Mouse (Mus musculus) intestine, embryonic 16.5 days (tissue): ENCODE measurements around the gene Mmp9. TPM values are rescaled to one million over a fixed set of nuclear protein-coding genes. Genes with fewer than 3 reads are reported as not detected.

Source experiments
- ATAC-seq: fragments of 200-750 bp; cut with Nextera tagmentation; 2 replicates; pipeline ENCODE4 v1.8.0; 2017; ENCODE audit warnings: moderate TSS enrichment, moderate library complexity
- H3K27ac ChIP-seq: fragments of 300-500 bp; sonication (generic); 2 replicates; pipeline ENCODE4 v1.5.1; 2014; ENCODE audit warnings: mild to moderate bottlenecking, low read length
- H3K27me3 ChIP-seq: fragments of 300-500 bp; sonication (generic); replicated peaks from 2 replicates; pipeline ENCODE4 v1.6.1; 2014; ENCODE audit warnings: low read length, control low read depth, mixed read lengths; ENCODE audit not compliant: control insufficient read depth, insufficient read depth
- H3K36me3 ChIP-seq: fragments of 300-500 bp; sonication (generic); 2 replicates; pipeline ENCODE4 v1.6.1; 2014; ENCODE audit warnings: low read length, control low read depth; ENCODE audit not compliant: control insufficient read depth, insufficient read depth
- H3K4me1 ChIP-seq: fragments of 300-500 bp; sonication (generic); 2 replicates; pipeline ENCODE4 v1.6.1; 2014; ENCODE audit warnings: low read length, control low read depth, mixed read lengths; ENCODE audit not compliant: control insufficient read depth, insufficient read depth
- H3K4me2 ChIP-seq: fragments of 300-500 bp; sonication (generic); 2 replicates; pipeline ENCODE4 v1.6.1; 2014; ENCODE audit warnings: low read depth, low read length, control low read depth
- H3K4me3 ChIP-seq: fragments of 300-500 bp; sonication (generic); 2 replicates; pipeline ENCODE4 v1.5.1; 2014; ENCODE audit warnings: mild to moderate bottlenecking, low read length
- H3K9ac ChIP-seq: fragments of 300-500 bp; sonication (generic); 2 replicates; pipeline ENCODE4 v1.6.1; 2014; ENCODE audit warnings: low read depth, low read length
- H3K9me3 ChIP-seq: fragments of 300-500 bp; sonication (generic); 2 replicates; pipeline ENCODE4 v1.6.1; 2016; ENCODE audit warnings: low read length, control low read depth; ENCODE audit not compliant: control insufficient read depth
- WGBS: fragments of 180-500 bp; shearing (Covaris S2); extraction: QIAGEN DNeasy Blood & Tissue Kit; methylation state at CpG from one replicate; pipeline ENCODE4 v1.1.7; 2014; 5-methylcytosine and 5-hydroxymethylcytosine counted together
- polyA plus RNA-seq: library from polyadenylated mRNA; unstranded; fragments of >200 nt; fragmentation: Nextera tagmentation; extraction: Ambion mirVana; gene quantifications from 2 replicates; pipeline ENCODE4 v1.2.1, GENCODE M21; 2015

The Mmp9 gene
- polyA plus RNA-seq, 1 experiment from 2014 or later = 7.6 TPM

DNA sequence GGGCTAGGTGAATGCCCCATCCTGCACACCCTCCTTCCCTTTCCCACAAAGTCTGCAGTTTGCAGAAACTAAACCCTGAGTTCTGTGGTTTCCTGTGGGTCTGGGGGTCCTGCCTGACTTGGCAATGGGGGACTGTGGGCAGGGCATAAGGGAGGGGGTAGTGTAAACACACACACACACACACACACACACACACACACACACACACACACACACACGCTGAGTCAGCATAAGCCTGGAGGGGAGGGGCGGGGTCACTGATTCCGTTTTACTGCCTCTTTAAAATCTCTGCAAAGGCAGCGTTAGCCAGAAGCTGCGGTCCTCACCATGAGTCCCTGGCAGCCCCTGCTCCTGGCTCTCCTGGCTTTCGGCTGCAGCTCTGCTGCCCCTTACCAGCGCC, 7.3 kb downstream of the Mmp9 start:
- peaks cover 54% of the 10 kb centered on the region for H3K27me3 ChIP-seq
- H3K9ac ChIP-seq = no peak overlapping the region
- no peak overlapping the region for H3K4me3 ChIP-seq
- H3K9me3 ChIP-seq = no peaks in the 10 kb centered on the region
- no peak overlapping the region for H3K27ac ChIP-seq
- no peak overlapping the region for H3K4me2 ChIP-seq
- H3K36me3 ChIP-seq = no peaks in the 10 kb centered on the region
- 6% methylated on average over 7 of the region's 7 CpGs for WGBS
- H3K4me1 ChIP-seq = peaks cover 2% of the 10 kb centered on the region; the same call in 1 of the 2 replicates
- no peak for ATAC-seq

DNA sequence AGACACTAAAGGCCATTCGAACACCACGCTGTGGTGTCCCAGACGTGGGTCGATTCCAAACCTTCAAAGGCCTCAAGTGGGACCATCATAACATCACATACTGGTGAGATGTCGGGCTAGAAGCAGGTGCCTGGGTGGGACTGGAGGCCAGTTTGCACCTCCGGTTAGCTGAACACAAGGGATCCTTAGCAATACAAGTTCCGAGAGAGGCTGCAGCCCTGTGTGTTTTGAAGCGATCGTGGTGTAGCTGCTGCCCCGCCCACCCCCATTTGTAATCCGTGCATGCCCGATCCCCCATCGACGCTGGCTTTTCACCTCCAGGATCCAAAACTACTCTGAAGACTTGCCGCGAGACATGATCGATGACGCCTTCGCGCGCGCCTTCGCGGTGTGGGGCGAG, 8.4 kb downstream of the Mmp9 start:
- H3K27me3 ChIP-seq = peaks cover 56% of the 10 kb centered on the region

DNA sequence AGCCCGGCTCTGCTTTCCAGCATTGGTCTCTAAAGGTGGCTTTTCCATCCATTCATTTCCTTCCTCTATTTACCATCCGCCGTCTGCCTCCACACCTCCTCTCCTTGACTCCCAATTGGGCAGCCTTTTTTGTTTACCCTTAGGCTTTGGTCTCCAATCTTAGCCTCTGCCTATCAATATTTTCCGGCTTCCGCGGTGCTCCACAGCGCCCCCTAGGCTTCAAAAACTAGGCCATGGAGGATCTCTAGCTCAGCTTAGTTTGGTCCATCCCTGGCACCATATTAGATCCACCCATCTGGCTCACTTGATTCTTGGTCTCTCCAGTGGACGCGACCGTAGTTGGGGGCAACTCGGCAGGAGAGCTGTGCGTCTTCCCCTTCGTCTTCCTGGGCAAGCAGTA, 9.9 kb downstream of the Mmp9 start:
- peaks cover 7% of the 10 kb centered on the region for H3K4me1 ChIP-seq
- H3K9ac ChIP-seq = no peak overlapping the region
- H3K27ac ChIP-seq = no peak overlapping the region
- WGBS = 28% methylated on average over 13 of the region's 13 CpGs
- no peak overlapping the region for H3K4me2 ChIP-seq
- no peaks in the 10 kb centered on the region for H3K36me3 ChIP-seq
- no peaks in the 10 kb centered on the region for H3K9me3 ChIP-seq
- no peak overlapping the region for H3K4me3 ChIP-seq
- ATAC-seq = no peak
- H3K27me3 ChIP-seq = peaks cover 54% of the 10 kb centered on the region

More for the DNA sequence above, 8.4 kb downstream of the Mmp9 start:
- H3K9ac ChIP-seq = no peak overlapping the region
- H3K4me1 ChIP-seq = peaks cover 7% of the 10 kb centered on the region
- H3K36me3 ChIP-seq = no peaks in the 10 kb centered on the region
- H3K27ac ChIP-seq = no peak overlapping the region
- H3K4me3 ChIP-seq = peak overlapping the region; percentile 24; the same call in 1 of the 2 replicates
- WGBS = 10% methylated on average over 25 of the region's 25 CpGs
- H3K4me2 ChIP-seq = peak overlapping the region; percentile 24; the same call in 1 of the 2 replicates
- H3K9me3 ChIP-seq = no peaks in the 10 kb centered on the region
- no peak for ATAC-seq

DNA sequence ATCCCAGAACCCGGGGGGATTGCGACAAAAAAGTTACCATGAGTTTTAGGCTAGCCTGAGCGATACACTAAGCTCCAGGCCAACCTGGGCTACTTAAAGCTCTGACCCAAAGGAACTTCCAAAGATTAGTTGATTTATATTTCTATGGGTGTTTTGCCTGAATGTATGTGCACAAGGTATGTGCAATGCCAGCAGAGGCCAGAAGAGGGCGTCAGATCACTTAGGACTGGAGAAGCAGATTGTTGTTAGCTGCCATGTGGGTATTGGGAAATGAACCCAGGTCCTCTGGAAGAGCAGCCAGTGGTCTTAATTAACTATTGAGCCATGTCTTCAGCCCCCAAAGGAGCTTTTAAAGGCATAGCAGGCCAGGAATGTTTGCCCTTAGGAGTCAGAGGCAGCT, 11.2 kb downstream of the Mmp9 start:
- H3K27ac ChIP-seq = no peak overlapping the region

DNA sequence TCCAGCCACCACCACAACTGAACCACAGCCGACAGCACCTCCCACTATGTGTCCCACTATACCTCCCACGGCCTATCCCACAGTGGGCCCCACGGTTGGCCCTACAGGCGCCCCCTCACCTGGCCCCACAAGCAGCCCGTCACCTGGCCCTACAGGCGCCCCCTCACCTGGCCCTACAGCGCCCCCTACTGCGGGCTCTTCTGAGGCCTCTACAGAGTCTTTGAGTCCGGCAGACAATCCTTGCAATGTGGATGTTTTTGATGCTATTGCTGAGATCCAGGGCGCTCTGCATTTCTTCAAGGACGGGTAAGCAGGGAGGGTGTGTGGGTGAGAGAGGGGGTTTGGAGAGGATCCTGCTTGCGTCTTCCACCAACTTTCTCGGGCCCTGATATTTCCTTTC, 11.9 kb downstream of the Mmp9 start:
- no peak for ATAC-seq
- H3K4me1 ChIP-seq = peaks cover 7% of the 10 kb centered on the region
- H3K27me3 ChIP-seq = peaks cover 48% of the 10 kb centered on the region
- 37% methylated on average over 13 of the region's 13 CpGs for WGBS
- H3K27ac ChIP-seq = no peak overlapping the region
- H3K9ac ChIP-seq = no peak overlapping the region
- no peak overlapping the region for H3K4me2 ChIP-seq
- H3K4me3 ChIP-seq = no peak overlapping the region
- H3K9me3 ChIP-seq = no peaks in the 10 kb centered on the region; the same call in 1 of the 2 replicates
- H3K36me3 ChIP-seq = no peaks in the 10 kb centered on the region

More for the DNA sequence above, 11.2 kb downstream of the Mmp9 start:
- ATAC-seq = no peak
- peaks cover 7% of the 10 kb centered on the region for H3K4me1 ChIP-seq
- no peak overlapping the region for H3K4me2 ChIP-seq
- 80% methylated on average over 4 of the region's 4 CpGs for WGBS
- peaks cover 54% of the 10 kb centered on the region for H3K27me3 ChIP-seq
- no peak overlapping the region for H3K9ac ChIP-seq
- no peaks in the 10 kb centered on the region; the same call in 1 of the 2 replicates for H3K9me3 ChIP-seq
- H3K36me3 ChIP-seq = no peaks in the 10 kb centered on the region
- no peak overlapping the region for H3K4me3 ChIP-seq

DNA sequence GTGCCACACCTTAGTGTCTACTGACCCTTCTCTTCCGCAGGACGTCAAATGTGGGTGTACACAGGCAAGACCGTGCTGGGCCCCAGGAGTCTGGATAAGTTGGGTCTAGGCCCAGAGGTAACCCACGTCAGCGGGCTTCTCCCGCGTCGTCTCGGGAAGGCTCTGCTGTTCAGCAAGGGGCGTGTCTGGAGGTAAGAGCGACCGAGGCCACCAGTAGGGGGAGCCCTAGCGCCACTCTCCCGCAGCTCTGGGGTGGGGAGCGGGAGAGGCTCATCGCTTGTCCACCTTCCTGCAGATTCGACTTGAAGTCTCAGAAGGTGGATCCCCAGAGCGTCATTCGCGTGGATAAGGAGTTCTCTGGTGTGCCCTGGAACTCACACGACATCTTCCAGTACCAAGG, 12.6 kb downstream of the Mmp9 start:
- peak overlapping the region; percentile 6; the same call in 1 of the 2 replicates for H3K4me3 ChIP-seq
- H3K9ac ChIP-seq = 0 out of 2 replicates have a peak overlapping the region, but pooled peaks have one; percentile 10
- 1% methylated on average over 21 of the region's 21 CpGs for WGBS
- H3K4me2 ChIP-seq = peak overlapping the region; percentile 37; the same call in 1 of the 2 replicates
- peak; percentile 78 for ATAC-seq
- H3K27me3 ChIP-seq = peaks cover 43% of the 10 kb centered on the region
- H3K4me1 ChIP-seq = peaks cover 7% of the 10 kb centered on the region
- H3K9me3 ChIP-seq = peaks cover 4% of the 10 kb centered on the region; the same call in 1 of the 2 replicates
- H3K27ac ChIP-seq = no peak overlapping the region
- H3K36me3 ChIP-seq = no peaks in the 10 kb centered on the region

DNA sequence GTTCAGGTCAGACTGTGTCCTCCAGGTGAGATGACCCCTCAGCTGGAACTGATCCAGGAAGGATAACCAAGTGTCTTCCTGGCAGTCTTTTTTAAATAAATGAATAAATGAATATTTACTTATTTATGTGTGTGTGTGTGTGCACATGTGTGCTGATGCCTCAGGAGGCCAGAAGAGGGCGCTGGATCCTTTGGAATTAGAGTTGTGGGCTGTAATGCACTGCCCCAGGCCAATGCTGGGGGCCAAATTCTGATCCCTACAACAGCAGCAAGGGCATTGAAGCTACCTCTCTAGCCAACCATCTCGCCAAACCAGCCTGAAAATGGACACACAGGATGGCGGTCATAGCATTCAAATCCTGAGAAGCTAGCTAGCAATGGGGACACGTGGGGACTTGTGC, 15.1 kb downstream of the Mmp9 start:
- no peak for ATAC-seq
- no peak overlapping the region for H3K9ac ChIP-seq
- H3K36me3 ChIP-seq = no peaks in the 10 kb centered on the region
- no peak overlapping the region for H3K27ac ChIP-seq
- peaks cover 11% of the 10 kb centered on the region for H3K4me1 ChIP-seq
- H3K4me3 ChIP-seq = no peak overlapping the region
- H3K4me2 ChIP-seq = no peak overlapping the region
- peaks cover 4% of the 10 kb centered on the region; the same call in 1 of the 2 replicates for H3K9me3 ChIP-seq
- H3K27me3 ChIP-seq = peaks cover 18% of the 10 kb centered on the region
- 72% methylated on average over 4 of the region's 4 CpGs for WGBS

DNA sequence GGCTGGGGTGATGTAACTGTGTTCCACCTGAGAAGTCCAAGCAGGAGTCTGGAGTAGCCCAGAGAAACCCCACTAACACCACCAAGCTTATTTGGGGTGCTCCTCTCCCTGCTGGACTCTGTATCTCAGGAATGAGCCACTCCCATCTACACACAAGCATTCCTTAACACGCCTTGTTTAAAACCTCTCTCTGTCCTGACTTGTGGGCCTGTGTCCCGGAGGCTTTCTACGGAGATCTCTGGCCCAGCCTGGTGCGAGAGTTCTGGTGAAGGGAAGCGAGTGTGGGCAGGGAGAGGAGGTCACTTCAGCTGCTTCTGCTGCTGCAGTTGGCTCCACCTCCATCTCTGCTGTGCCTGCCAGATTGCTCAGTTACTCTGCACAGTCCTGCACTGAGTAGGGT, 15.6 kb downstream of the Mmp9 start:
- WGBS = 45% methylated on average over 5 of the region's 5 CpGs
- Histone ChIP-seq H3K9me3 (peaks cover 4% of the 10 kb centered on the region; the same call in 1 of the 2 replicates), H3K4me3 (no peak overlapping the region), H3K4me1 (peaks cover 13% of the 10 kb centered on the region), H3K27ac (no peak overlapping the region), H3K4me2 (no peak overlapping the region), H3K27me3 (peaks cover 13% of the 10 kb centered on the region), H3K9ac (no peak overlapping the region), H3K36me3 (no peaks in the 10 kb centered on the region)
- no peak for ATAC-seq

DNA sequence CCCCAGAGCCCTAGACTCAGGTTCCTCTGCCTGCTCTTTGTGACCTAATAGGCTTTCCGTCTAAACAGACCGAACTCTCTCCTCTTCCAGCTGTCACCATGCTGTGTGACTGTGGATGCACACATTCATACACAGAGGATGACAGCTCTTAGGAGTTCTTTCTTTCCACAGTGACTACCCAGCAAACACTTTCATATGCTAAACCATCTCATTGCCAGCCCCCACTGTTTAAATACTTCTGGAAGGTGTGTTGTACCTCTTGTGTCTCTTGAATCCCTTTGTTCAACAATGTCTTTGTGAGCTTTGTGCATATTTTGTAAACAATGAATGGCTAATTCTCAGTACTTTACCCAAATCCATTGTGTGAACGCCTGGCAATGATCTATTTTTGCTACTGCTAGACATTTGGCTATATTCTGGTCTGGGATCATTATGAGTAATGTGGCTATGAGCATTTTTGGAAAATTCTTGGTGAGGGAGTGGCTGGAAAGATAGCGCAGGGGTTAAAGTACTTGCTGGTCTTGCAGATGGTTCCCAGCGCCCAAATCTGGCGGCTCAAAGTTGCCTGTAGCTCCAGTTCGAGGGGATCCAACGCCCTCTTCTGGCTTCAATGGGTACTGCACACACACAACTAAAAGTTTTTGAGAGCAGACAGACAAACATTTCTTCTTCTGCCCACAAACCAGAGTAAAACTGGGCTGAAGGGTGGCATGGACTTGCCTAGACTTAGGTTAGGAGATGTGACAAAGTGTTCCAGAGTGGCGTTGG, 17.2 kb downstream of the Mmp9 start:
- Histone ChIP-seq H3K27me3 (0 out of 2 replicates have a peak, but pooled peaks cover 3% of the 10 kb centered on the region), H3K36me3 (no peaks in the 10 kb centered on the region), H3K4me2 (no peak overlapping the region), H3K4me3 (no peak overlapping the region), H3K4me1 (peaks cover 13% of the 10 kb centered on the region), H3K9me3 (peaks cover 4% of the 10 kb centered on the region; the same call in 1 of the 2 replicates), H3K27ac (no peak overlapping the region), H3K9ac (no peak overlapping the region)
- WGBS = 62% methylated on average over 9 of the region's 9 CpGs
- no peak for ATAC-seq
